Mouse (Mus musculus): Measurements from ENCODE around the gene Osbpl3. TPM values are rescaled to one million over a fixed set of nuclear protein-coding genes. Genes with fewer than 3 reads are reported as not detected.

Osbpl3 gene
- polyA plus RNA-seq, 1 experiment from 2014 or later = 4.1 TPM

GRCm38 (mm10) chr6:50325485-50325884 is 130.5 kb downstream of the Osbpl3 start:
- no peaks in the 10 kb centered on the region for H3K36me3 ChIP-seq (ENCODE audit: insufficient read depth)
- no peak overlapping the region for H3K27ac ChIP-seq (ENCODE audit: low read depth)
- 67% methylated on average over 9 of the region's 9 CpGs for WGBS
- H3K4me2 ChIP-seq = no peak overlapping the region
- H3K4me1 ChIP-seq (ENCODE audit: insufficient read depth) = peaks cover 6% of the 10 kb centered on the region; the same call in 1 of the 2 replicates
- H3K9me3 ChIP-seq (ENCODE audit: low read depth, low read length) = no peaks in the 10 kb centered on the region
- no peak for DNase-seq
- no peak for ATAC-seq (ENCODE audit: insufficient read depth)
- H3K27me3 ChIP-seq (ENCODE audit: insufficient read depth, low read length) = no peaks in the 10 kb centered on the region
- no peak overlapping the region for H3K9ac ChIP-seq
- no peak overlapping the region for H3K4me3 ChIP-seq (ENCODE audit: low read depth, low read length)
- no peak for TF ChIP-seq CTCF (IDR thresholded peaks at IDR 0.05; ENCODE audit: low read depth)

- Histone ChIP-seq H3K9me3 (ENCODE audit: low read depth, low read length) (no peaks in the 10 kb centered on the region), H3K9ac (no peak overlapping the region), H3K4me1 (ENCODE audit: insufficient read depth) (no peaks in the 10 kb centered on the region), H3K27ac (ENCODE audit: low read depth) (no peak overlapping the region), H3K4me2 (no peak overlapping the region), H3K36me3 (ENCODE audit: insufficient read depth) (no peaks in the 10 kb centered on the region), H3K4me3 (ENCODE audit: low read depth, low read length) (no peak overlapping the region), H3K27me3 (ENCODE audit: insufficient read depth, low read length) (no peaks in the 10 kb centered on the region)
- no peak for DNase-seq
- WGBS = 35% methylated on average over 9 of the region's 9 CpGs
- TF ChIP-seq CTCF (IDR thresholded peaks at IDR 0.05; ENCODE audit: low read depth) = no peak
- no peak for ATAC-seq (ENCODE audit: insufficient read depth)
Observed at GRCm38 (mm10) chr6:50322631-50323030, 133.4 kb downstream of the Osbpl3 start.

- ATAC-seq (ENCODE audit: insufficient read depth) (no peak), DNase-seq (no peak)
- H3K9me3 ChIP-seq (ENCODE audit: low read depth, low read length) = no peaks in the 10 kb centered on the region
- no peak overlapping the region for H3K9ac ChIP-seq
- H3K4me3 ChIP-seq (ENCODE audit: low read depth, low read length) = no peak overlapping the region
- 59% methylated on average over 6 of the region's 6 CpGs for WGBS
- no peak for TF ChIP-seq CTCF (IDR thresholded peaks at IDR 0.05; ENCODE audit: low read depth)
- H3K36me3 ChIP-seq (ENCODE audit: insufficient read depth) = no peaks in the 10 kb centered on the region
- no peak overlapping the region for H3K4me2 ChIP-seq
- no peaks in the 10 kb centered on the region for H3K4me1 ChIP-seq (ENCODE audit: insufficient read depth)
- H3K27me3 ChIP-seq (ENCODE audit: insufficient read depth, low read length) = no peaks in the 10 kb centered on the region
- H3K27ac ChIP-seq (ENCODE audit: low read depth) = no peak overlapping the region
Observed at GRCm38 (mm10) chr6:50321739-50322138, 134.3 kb downstream of the Osbpl3 start.

- DNase-seq (no peak), ATAC-seq (ENCODE audit: insufficient read depth) (no peak)
- Histone ChIP-seq H3K9me3 (ENCODE audit: low read depth, low read length) (no peaks in the 10 kb centered on the region), H3K27ac (ENCODE audit: low read depth) (no peak overlapping the region), H3K4me1 (ENCODE audit: insufficient read depth) (no peaks in the 10 kb centered on the region), H3K36me3 (ENCODE audit: insufficient read depth) (no peaks in the 10 kb centered on the region), H3K4me2 (no peak overlapping the region), H3K9ac (no peak overlapping the region), H3K4me3 (ENCODE audit: low read depth, low read length) (no peak overlapping the region), H3K27me3 (ENCODE audit: insufficient read depth, low read length) (no peaks in the 10 kb centered on the region)
- 74% methylated on average over 7 of the region's 7 CpGs for WGBS
- no peak for TF ChIP-seq CTCF (IDR thresholded peaks at IDR 0.05; ENCODE audit: low read depth)
Observed at GRCm38 (mm10) chr6:50318590-50319172, 137.3 kb downstream of the Osbpl3 start.

GRCm38 (mm10) chr6:50318150-50318549 is 137.9 kb downstream of the Osbpl3 start:
- Histone ChIP-seq H3K4me1 (ENCODE audit: insufficient read depth) (no peaks in the 10 kb centered on the region), H3K9ac (no peak overlapping the region), H3K4me3 (ENCODE audit: low read depth, low read length) (no peak overlapping the region), H3K27me3 (ENCODE audit: insufficient read depth, low read length) (no peaks in the 10 kb centered on the region), H3K4me2 (no peak overlapping the region), H3K36me3 (ENCODE audit: insufficient read depth) (no peaks in the 10 kb centered on the region), H3K9me3 (ENCODE audit: low read depth, low read length) (no peaks in the 10 kb centered on the region), H3K27ac (ENCODE audit: low read depth) (no peak overlapping the region)
- TF ChIP-seq CTCF (IDR thresholded peaks at IDR 0.05; ENCODE audit: low read depth) = no peak
- 68% methylated on average over 2 of the region's 2 CpGs for WGBS
- DNase-seq (no peak), ATAC-seq (ENCODE audit: insufficient read depth) (no peak)

- Histone ChIP-seq H3K27ac (ENCODE audit: low read depth) (no peak overlapping the region), H3K9me3 (ENCODE audit: low read depth, low read length) (no peaks in the 10 kb centered on the region), H3K4me1 (ENCODE audit: insufficient read depth) (no peaks in the 10 kb centered on the region), H3K4me2 (no peak overlapping the region), H3K4me3 (ENCODE audit: low read depth, low read length) (no peak overlapping the region), H3K27me3 (ENCODE audit: insufficient read depth, low read length) (no peaks in the 10 kb centered on the region), H3K36me3 (ENCODE audit: insufficient read depth) (no peaks in the 10 kb centered on the region), H3K9ac (no peak overlapping the region)
- no peak for DNase-seq
- no peak for ATAC-seq (ENCODE audit: insufficient read depth)
- no peak for TF ChIP-seq CTCF (IDR thresholded peaks at IDR 0.05; ENCODE audit: low read depth)
- 92% methylated on average over 7 of the region's 7 CpGs for WGBS
Observed at GRCm38 (mm10) chr6:50316795-50317505, 139.1 kb downstream of the Osbpl3 start.

GRCm38 (mm10) chr6:50314406-50315071 is 141.5 kb downstream of the Osbpl3 start:
- ATAC-seq (ENCODE audit: insufficient read depth) (no peak), DNase-seq (peak; percentile 21)
- H3K27me3 ChIP-seq (ENCODE audit: insufficient read depth, low read length) = no peaks in the 10 kb centered on the region
- H3K9ac ChIP-seq = no peak overlapping the region
- H3K9me3 ChIP-seq (ENCODE audit: low read depth, low read length) = no peaks in the 10 kb centered on the region
- H3K4me3 ChIP-seq (ENCODE audit: low read depth, low read length) = no peak overlapping the region
- TF ChIP-seq CTCF (IDR thresholded peaks at IDR 0.05; ENCODE audit: low read depth) = no peak
- H3K27ac ChIP-seq (ENCODE audit: low read depth) = peak overlapping the region; percentile 50; the same call in 1 of the 2 replicates
- WGBS = 51% methylated on average over 12 of the region's 12 CpGs
- H3K4me1 ChIP-seq (ENCODE audit: insufficient read depth) = no peaks in the 10 kb centered on the region
- no peak overlapping the region for H3K4me2 ChIP-seq
- no peaks in the 10 kb centered on the region for H3K36me3 ChIP-seq (ENCODE audit: insufficient read depth)
